Mouse (Mus musculus): Measurements from ENCODE around the gene Rps6ka5. TPM values are rescaled to one million over a fixed set of nuclear protein-coding genes. Genes with fewer than 3 reads are reported as not detected.

Rps6ka5 gene
- polyA plus RNA-seq (2016; fragmentation: Nextera tagmentation; extraction: Ambion mirVana): 2.2 and 2.5 TPM in 2 replicates

DNA sequence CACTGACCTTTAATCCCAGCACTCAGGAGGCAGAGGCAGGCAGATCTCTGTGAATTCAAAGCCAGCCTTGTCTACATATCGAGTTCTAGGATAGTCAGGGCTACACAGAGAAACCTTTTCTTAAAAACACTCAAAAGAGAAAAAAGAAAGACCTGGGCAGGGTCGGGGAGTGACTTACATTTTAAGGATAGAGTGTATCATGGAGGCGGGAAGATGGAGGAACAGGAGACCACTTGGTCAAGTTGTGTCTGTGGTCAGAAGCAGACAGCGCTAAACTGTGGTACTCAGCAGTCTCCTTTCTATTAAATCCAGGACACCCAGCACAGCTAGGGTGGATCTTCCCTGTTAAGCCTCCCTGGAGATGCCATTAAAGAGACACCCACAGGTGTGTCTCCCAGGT, at the start of gene Rps6ka5:
Rps6ka5 (minus strand) TSS at position 333 of the 400 bp plus-strand sequence.
- H3K9me3 ChIP-seq (replicated peaks): no peaks in the 10 kb centered on the region

DNA sequence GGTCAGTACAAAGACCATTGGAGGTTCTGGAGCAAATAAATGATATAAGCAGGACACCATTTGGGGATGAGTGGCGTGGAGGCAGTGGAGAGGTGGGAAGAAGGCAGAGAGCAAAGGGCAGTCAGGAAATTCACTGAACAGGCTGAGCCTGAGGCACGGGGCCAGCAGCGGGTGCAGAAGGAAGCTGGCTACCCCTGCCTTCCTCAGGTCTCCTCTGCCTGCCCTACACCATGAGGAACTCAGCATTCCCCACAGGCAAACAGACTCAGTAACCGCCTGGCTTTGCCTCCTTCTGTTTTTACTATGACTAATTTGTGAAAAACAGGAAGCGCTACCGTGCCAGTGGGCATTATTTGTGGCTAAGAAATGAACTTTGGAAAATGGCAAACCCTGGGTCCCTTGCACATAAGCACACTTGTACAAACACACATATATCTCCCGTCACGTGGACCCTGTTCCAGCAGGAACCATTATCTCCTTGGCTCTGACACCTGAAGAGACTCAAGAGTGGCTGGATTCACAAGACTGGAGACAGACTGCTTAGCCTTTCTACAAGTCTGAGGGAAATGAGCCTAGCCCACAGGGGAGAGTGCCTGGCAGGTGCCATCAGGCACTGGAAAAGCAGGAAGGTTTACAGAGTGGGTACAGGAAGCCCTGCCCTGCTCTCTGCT, 49.3 kb upstream of the Rps6ka5 start:
- no peak for ATAC-seq
- H3K36me3 ChIP-seq: no peaks in the 10 kb centered on the region
- H3K9me3 ChIP-seq (replicated peaks): no peaks in the 10 kb centered on the region
- H3K9ac ChIP-seq: no peak overlapping the region
- H3K27ac ChIP-seq: no peak overlapping the region
- WGBS (ENCODE audit: insufficient replicate concordance): 41% methylated on average over 8 of the region's 8 CpGs
- no peak overlapping the region for H3K4me2 ChIP-seq
- H3K4me1 ChIP-seq: no peaks in the 10 kb centered on the region; the same call in 1 of the 2 replicates
- no peaks in the 10 kb centered on the region for H3K27me3 ChIP-seq (replicated peaks)
- no peak overlapping the region for H3K4me3 ChIP-seq

More for the DNA sequence above, at the start of gene Rps6ka5:
- H3K36me3 ChIP-seq: no peaks in the 10 kb centered on the region
- H3K9ac ChIP-seq: no peak within 1 kb of the TSS
- no peak for ATAC-seq
- H3K4me2 ChIP-seq: peak within 1 kb of the TSS; percentile 98
- no peak within 1 kb of the TSS for H3K27ac ChIP-seq
- H3K4me1 ChIP-seq: peaks cover 35% of the 10 kb centered on the region
- H3K27me3 ChIP-seq (replicated peaks): no peaks in the 10 kb centered on the region
- no peak within 1 kb of the TSS for H3K4me3 ChIP-seq
- WGBS (ENCODE audit: insufficient replicate concordance): 82% methylated on average over 4 of the region's 4 CpGs

DNA sequence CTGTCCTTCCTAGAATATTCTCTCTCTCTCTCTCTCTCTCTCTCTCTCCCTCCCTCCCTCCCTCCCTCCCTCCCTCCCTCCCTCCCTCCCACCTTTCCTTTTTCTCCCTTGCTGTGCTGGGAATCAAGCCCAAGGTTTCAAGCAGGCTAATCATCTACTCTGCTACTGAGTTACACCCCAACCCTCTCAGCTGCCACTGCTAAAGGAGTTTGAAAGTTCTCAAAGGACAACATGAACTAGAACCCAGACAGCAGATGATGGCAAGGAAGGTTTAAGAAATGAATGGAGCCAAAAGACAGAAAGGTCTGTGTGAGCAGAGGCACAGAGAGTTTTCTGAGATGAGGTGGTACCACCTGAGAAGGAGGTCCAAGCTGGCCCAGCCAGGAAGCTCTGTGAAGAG, 48.5 kb upstream of the Rps6ka5 start:
- H3K9me3 ChIP-seq (replicated peaks): no peaks in the 10 kb centered on the region
- no peak overlapping the region for H3K9ac ChIP-seq
- no peak for ATAC-seq
- H3K36me3 ChIP-seq: no peaks in the 10 kb centered on the region
- no peak overlapping the region for H3K4me2 ChIP-seq
- no peak overlapping the region for H3K27ac ChIP-seq
- H3K27me3 ChIP-seq (replicated peaks): no peaks in the 10 kb centered on the region; the same call in 1 of the 2 replicates
- H3K4me1 ChIP-seq: no peaks in the 10 kb centered on the region; the same call in 1 of the 2 replicates
- H3K4me3 ChIP-seq: no peak overlapping the region

DNA sequence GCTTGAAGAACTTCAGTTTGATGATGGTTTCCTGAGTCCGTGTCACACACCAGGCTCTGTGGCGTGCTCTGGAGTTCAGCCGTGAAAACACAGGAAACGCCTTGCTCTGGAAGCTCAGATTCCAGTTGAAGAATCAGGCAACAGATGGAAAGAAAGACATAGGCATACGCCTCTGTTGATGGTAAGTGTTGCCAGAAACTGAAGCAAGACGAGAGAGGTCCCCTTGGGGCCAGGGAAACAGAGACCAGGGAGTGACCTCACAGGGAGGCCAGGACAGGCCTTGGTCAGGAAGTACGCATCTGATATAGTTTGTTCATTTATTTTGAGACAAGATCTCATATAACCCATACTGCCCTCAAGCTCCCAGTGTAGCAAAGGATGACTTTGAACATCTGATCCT, 48.0 kb upstream of the Rps6ka5 start:
- Histone ChIP-seq H3K27ac (no peak overlapping the region), H3K9ac (no peak overlapping the region), H3K36me3 (no peaks in the 10 kb centered on the region), H3K27me3 (replicated peaks) (no peaks in the 10 kb centered on the region; the same call in 1 of the 2 replicates), H3K4me2 (no peak overlapping the region), H3K4me1 (no peaks in the 10 kb centered on the region; the same call in 1 of the 2 replicates), H3K4me3 (no peak overlapping the region), H3K9me3 (replicated peaks) (no peaks in the 10 kb centered on the region)
- WGBS (ENCODE audit: insufficient replicate concordance): 63% methylated on average over 7 of the region's 7 CpGs
- no peak for ATAC-seq

DNA sequence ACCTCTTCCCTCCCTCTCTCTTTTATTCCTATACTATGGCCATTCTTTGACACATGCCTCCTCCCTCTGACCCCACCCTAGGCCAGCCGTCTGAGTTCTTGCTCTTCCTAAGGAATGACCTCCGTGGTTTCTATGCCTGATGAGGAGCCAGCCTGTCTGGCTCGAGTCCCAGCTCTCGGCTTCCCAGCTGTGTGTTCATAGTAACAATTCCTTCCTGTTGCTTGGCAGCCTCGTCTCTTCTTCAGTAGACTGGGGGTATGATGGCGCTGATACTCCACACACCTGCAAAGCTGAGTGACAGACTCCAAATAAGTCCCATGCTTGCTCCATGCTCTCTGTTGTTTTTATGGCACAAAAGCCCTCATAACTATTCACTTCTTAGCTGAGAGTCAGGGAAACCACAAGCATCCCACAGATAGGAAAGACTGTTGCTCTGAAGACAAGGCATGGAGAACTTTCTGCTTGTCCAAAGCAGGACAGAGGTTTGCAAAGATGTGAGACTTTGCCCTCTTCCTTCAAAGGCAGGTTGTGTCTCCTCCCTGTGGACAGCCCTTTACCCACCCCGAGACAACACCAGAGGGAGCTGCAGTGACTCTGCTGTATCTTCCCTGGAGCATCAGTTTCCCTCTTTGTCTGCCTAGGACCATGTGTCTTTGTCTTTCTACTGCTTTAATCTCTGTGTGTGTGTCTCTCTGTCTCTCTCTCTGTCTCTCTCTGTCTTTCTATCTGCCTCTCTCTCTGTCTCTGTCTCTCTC, 45.6 kb upstream of the Rps6ka5 start:
- no peak for ATAC-seq
- Histone ChIP-seq H3K4me2 (no peak overlapping the region), H3K27ac (no peak overlapping the region), H3K27me3 (replicated peaks) (no peaks in the 10 kb centered on the region; the same call in 1 of the 2 replicates), H3K9me3 (replicated peaks) (no peaks in the 10 kb centered on the region), H3K4me3 (no peak overlapping the region), H3K36me3 (no peaks in the 10 kb centered on the region), H3K9ac (no peak overlapping the region), H3K4me1 (no peaks in the 10 kb centered on the region)
- 35% methylated on average over 7 of the region's 7 CpGs for WGBS (ENCODE audit: insufficient replicate concordance)

DNA sequence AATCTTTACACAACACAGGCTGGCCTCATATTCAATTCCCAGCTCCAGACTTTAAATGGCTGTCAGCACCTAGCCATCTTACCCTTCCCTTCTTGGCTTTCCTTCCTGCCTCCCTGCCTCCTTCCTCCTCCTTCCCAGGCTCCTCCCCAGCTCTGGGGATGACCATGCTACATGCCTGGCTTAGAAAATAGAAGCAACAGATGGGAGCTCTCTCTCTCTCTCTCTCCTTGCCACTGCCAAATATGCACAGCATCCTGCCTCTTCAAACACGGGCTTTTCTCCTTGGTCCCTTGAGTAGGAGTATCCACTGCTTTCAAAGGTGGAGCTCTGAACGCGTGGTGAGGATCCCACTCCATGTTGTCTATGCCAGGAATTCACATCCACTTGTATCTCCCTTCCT, 44.0 kb upstream of the Rps6ka5 start:
- Histone ChIP-seq H3K9me3 (replicated peaks) (no peaks in the 10 kb centered on the region), H3K36me3 (no peaks in the 10 kb centered on the region), H3K27ac (no peak overlapping the region), H3K9ac (no peak overlapping the region), H3K27me3 (replicated peaks) (no peaks in the 10 kb centered on the region; the same call in 1 of the 2 replicates), H3K4me1 (no peaks in the 10 kb centered on the region), H3K4me2 (no peak overlapping the region), H3K4me3 (no peak overlapping the region)
- ATAC-seq: no peak
- 72% methylated on average over 3 of the region's 3 CpGs for WGBS (ENCODE audit: insufficient replicate concordance)

DNA sequence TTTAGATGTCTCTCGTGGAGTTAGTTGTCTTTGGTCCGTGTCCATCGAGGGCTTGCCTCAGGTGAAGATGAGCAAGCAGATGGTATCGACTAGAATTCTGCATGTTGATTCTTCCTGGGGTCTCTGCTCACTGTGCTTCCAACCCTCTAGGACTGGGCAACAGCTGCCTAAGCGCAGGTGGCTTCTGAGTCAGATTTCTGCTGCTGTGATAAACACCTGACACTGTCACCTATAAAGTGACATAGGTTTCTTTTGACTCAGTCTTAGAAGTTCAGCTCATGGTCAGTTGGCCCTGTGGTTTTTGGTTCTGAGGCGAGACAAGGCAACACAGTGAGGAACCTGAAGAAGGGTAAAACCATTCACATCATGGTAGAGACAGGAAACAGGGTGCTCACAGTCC, 43.1 kb upstream of the Rps6ka5 start:
- Histone ChIP-seq H3K9me3 (replicated peaks) (no peaks in the 10 kb centered on the region), H3K36me3 (no peaks in the 10 kb centered on the region), H3K4me1 (no peaks in the 10 kb centered on the region), H3K9ac (no peak overlapping the region), H3K4me3 (no peak overlapping the region), H3K4me2 (no peak overlapping the region), H3K27me3 (replicated peaks) (no peaks in the 10 kb centered on the region; the same call in 1 of the 2 replicates), H3K27ac (no peak overlapping the region)
- WGBS (ENCODE audit: insufficient replicate concordance): 71% methylated on average over 6 of the region's 6 CpGs
- no peak for ATAC-seq

DNA sequence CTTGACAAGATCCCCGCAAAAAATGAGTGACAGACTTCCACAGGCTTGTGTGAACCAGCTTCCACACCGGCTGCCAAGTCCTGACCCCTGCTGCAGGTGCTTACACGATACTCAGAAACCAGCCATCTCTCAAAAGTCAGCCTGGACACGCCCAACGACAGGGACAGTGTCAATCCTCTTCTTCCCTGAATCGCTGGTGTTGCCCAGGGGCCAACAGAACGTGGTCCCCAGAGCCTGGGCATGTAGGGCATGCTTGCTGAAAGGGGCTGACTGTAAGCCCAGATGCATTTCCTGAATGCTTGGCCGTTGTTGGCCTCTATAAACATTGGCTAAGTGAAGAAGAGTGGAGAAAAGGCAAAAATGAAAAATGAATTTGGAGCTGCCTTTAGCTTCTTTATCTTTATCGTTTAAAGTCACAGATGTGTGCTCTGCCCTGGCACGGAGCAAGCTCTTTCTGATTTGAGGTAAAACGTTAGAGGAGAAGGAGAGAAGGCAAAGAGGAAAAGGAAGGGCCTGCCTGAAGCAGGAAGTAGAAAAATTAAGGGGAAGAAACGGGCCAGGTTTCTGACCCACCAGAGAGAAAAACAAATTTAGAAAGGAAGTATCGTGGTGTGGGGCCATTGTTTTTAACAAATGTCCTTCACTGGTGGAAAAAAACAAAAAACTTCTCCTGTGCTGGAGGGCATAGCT, 37.7 kb upstream of the Rps6ka5 start:
- 31% methylated on average over 13 of the region's 13 CpGs for WGBS (ENCODE audit: insufficient replicate concordance)
- Histone ChIP-seq H3K27ac (no peak overlapping the region), H3K4me1 (peaks cover 4% of the 10 kb centered on the region; the same call in 1 of the 2 replicates), H3K27me3 (replicated peaks) (no peaks in the 10 kb centered on the region), H3K9ac (no peak overlapping the region), H3K4me2 (no peak overlapping the region), H3K9me3 (replicated peaks) (no peaks in the 10 kb centered on the region), H3K36me3 (no peaks in the 10 kb centered on the region), H3K4me3 (no peak overlapping the region)
- no peak for ATAC-seq

DNA sequence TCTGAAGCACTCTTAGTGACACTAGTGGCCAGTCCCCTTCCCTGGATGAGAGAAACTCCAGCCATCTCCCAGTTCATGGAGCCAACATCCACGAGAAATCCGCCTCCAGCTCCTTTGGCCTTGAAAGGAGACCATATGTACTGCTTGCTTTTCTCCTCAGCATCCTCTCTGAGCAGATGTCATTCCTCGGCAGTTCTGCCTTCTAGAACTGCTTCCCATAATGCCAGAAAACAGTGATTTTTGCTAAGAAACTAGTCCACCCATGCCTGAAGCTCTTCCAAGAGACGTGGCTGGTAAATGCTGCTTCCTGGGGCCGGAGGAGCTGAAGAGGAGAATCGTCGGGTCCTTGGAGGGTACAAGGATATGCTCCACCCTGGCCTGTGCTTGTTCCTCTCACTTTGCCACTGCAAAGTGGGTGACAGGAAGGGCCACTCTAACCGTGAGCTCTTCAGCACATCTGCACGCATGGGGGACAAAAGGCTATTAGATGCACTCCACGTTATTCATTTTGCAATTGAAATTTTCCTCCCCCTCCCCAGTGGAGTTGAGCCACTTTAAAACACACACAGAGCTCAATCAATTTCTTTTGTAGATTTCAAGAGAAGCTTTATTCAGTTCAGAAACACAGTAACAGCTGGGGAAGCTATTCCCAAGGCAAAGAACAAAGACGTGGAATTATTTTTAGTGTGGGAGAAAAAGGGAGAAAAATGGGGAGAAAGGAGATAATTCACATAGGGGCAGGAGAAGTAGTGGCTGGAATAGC, 36.1 kb upstream of the Rps6ka5 start:
- Histone ChIP-seq H3K4me1 (peaks cover 4% of the 10 kb centered on the region; the same call in 1 of the 2 replicates), H3K27me3 (replicated peaks) (no peaks in the 10 kb centered on the region), H3K4me3 (no peak overlapping the region), H3K9me3 (replicated peaks) (no peaks in the 10 kb centered on the region), H3K4me2 (no peak overlapping the region), H3K9ac (no peak overlapping the region), H3K36me3 (no peaks in the 10 kb centered on the region), H3K27ac (no peak overlapping the region)
- WGBS (ENCODE audit: insufficient replicate concordance): 58% methylated on average over 11 of the region's 11 CpGs
- ATAC-seq: no peak

DNA sequence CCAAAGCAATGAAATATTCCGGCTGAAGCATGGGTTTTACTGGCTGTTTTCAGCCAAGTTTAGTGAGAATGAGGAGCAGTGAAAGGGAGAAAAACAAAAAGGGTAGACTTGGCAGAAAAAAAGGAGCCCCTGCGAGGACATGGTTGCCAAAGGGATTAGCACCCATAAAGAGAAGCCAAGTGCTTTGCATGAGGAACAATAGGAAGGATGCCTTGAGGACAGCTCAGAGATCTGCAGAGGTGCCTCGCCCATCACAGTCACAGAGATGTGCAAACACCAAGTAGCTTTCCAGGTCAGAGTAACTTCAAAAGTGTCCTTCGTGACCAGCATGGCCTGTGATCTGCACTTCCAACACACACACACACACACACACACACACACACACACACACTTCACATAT, 30.6 kb upstream of the Rps6ka5 start:
- WGBS (ENCODE audit: insufficient replicate concordance): 63% methylated on average over 4 of the region's 4 CpGs
- no peaks in the 10 kb centered on the region for H3K4me1 ChIP-seq
- no peak for ATAC-seq

DNA sequence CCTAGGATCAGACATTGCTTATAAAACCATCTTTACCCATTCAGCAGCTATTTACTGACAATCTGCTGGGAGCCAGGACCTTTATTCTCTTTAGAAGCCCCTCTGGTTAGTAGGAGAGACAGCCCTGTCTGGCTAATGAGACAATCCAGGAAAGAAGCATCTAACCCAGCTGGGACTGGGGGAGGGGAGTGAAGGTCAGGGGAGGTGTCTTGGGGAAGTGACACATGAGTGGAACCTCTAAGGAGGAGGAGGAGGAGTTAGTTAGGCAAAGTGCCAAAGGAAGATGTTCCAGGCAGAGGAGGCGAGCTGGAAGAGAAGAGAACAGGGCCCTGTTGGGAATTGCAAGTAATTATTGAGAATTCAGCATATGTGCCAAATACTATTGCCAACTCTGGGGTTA, 26.9 kb upstream of the Rps6ka5 start:
- WGBS (ENCODE audit: insufficient replicate concordance): 67% methylated on average over 1 of the region's 1 CpGs
- no peak overlapping the region for H3K27ac ChIP-seq
- no peaks in the 10 kb centered on the region for H3K9me3 ChIP-seq (replicated peaks)
- H3K4me1 ChIP-seq: no peaks in the 10 kb centered on the region
- H3K4me3 ChIP-seq: no peak overlapping the region
- no peak for ATAC-seq
- H3K9ac ChIP-seq: no peak overlapping the region
- no peak overlapping the region for H3K4me2 ChIP-seq
- no peaks in the 10 kb centered on the region for H3K27me3 ChIP-seq (replicated peaks)
- no peaks in the 10 kb centered on the region for H3K36me3 ChIP-seq

More for the DNA sequence above, 30.6 kb upstream of the Rps6ka5 start:
- no peak overlapping the region for H3K27ac ChIP-seq
- H3K9ac ChIP-seq: no peak overlapping the region
- no peak overlapping the region for H3K4me2 ChIP-seq
- H3K36me3 ChIP-seq: no peaks in the 10 kb centered on the region
- H3K27me3 ChIP-seq (replicated peaks): no peaks in the 10 kb centered on the region
- no peaks in the 10 kb centered on the region for H3K9me3 ChIP-seq (replicated peaks)
- H3K4me3 ChIP-seq: no peak overlapping the region

All from liver, embryonic 12.5 days (tissue).